Mouse (Mus musculus) stomach, postnatal 0 days (tissue): ENCODE data around the gene Aldh18a1. TPM values are rescaled to one million over a fixed set of nuclear protein-coding genes. Genes with fewer than 3 reads are reported as not detected.

Experiments
- ATAC-seq: fragments of 200-750 bp; cut with Nextera tagmentation; 2 replicates; pipeline ENCODE4 v1.8.0; 2017; ENCODE audit not compliant: low FRiP score, low TSS enrichment
- DNase-seq: peaks from one replicate; pipeline ENCODE4 v3.0.0-alpha.2; 2016; ENCODE audit warnings: low spot score
- H3K27ac ChIP-seq: fragments of 300-500 bp; sonication (generic); replicated peaks from 2 replicates; pipeline ENCODE4 v1.5.1; 2014; ENCODE audit warnings: mild to moderate bottlenecking, control low read depth
- H3K27me3 ChIP-seq: fragments of 300-500 bp; sonication (generic); 2 replicates; pipeline ENCODE4 v1.6.1; 2014; ENCODE audit warnings: low read length; ENCODE audit not compliant: control insufficient read depth, insufficient read depth
- H3K36me3 ChIP-seq: fragments of 300-500 bp; sonication (generic); 2 replicates; pipeline ENCODE4 v1.6.1; 2014; ENCODE audit warnings: low read length, mixed read lengths; ENCODE audit not compliant: control insufficient read depth, insufficient read depth
- H3K4me1 ChIP-seq: fragments of 300-500 bp; sonication (generic); replicated peaks from 2 replicates; pipeline ENCODE4 v1.6.1; 2014; ENCODE audit warnings: antibody characterized with exemption; ENCODE audit not compliant: control insufficient read depth, insufficient read depth
- H3K4me2 ChIP-seq: fragments of 300-500 bp; sonication (generic); replicated peaks from 2 replicates; pipeline ENCODE4 v1.6.1; 2014; ENCODE audit warnings: low read depth, mild to moderate bottlenecking, control low read depth, moderate library complexity
- H3K4me3 ChIP-seq: fragments of 300-500 bp; sonication (generic); 2 replicates; pipeline ENCODE4 v1.5.1; 2014; ENCODE audit warnings: low read depth, low read length, control low read depth
- H3K9ac ChIP-seq: fragments of 300-500 bp; sonication (generic); 2 replicates; pipeline ENCODE4 v1.6.1; 2014; ENCODE audit warnings: mild to moderate bottlenecking, low read length, control low read depth, mixed read lengths
- H3K9me3 ChIP-seq: fragments of 300-500 bp; sonication (generic); 2 replicates; pipeline ENCODE4 v1.6.1; 2016; ENCODE audit warnings: low read length; ENCODE audit not compliant: control insufficient read depth
- CTCF ChIP-seq: IDR thresholded peaks from 2 replicates; pipeline ENCODE4 v1.5.1; 2016; ENCODE audit warnings: antibody characterized with exemption, low read depth, mild to moderate bottlenecking, moderate library complexity
- EP300 ChIP-seq: optimal IDR thresholded peaks from 2 replicates; pipeline ENCODE3; 2016; ENCODE audit warnings: antibody characterized with exemption
- WGBS: fragments of 180-500 bp; shearing (Covaris S2); extraction: QIAGEN DNeasy Blood & Tissue Kit; methylation state at CpG from one replicate; pipeline ENCODE4 v1.1.7; 2014; 5-methylcytosine and 5-hydroxymethylcytosine counted together
- polyA plus RNA-seq: library from polyadenylated mRNA; unstranded; fragments of >200 nt; fragmentation: Nextera tagmentation; extraction: Ambion mirVana; gene quantifications from 2 replicates; pipeline ENCODE4 v1.2.1, GENCODE M21; 2015

Aldh18a1 gene
- polyA plus RNA-seq = 39.1 and 43.0 TPM in 2 replicates

DNA sequence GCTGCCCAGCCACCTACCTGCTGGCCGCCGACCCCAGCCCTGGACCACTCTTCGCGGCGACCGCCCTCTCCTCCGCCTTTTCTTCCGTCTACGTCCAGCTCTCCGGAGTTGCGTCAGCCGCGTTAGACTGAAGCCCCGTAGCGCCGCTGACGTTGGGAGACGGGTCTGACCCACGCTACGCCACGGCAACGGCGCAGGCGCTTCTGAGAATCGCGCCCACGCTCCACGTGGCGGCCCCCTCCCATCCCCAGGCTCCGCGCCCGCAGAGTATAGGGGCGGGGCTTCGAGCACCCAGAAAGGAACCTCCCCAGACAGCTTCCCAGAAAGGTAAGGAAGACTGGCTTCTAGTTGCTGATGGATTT lies at the start of gene Aldh18a1:
TSS of gene Aldh18a1 (minus strand) at position 171 of the 362 bp plus-strand sequence.
- Histone ChIP-seq H3K4me1 (no peaks in the 10 kb centered on the region; the same call in 1 of the 2 replicates), H3K27me3 (no peaks in the 10 kb centered on the region), H3K27ac (peak within 1 kb of the TSS; percentile 61), H3K4me2 (peak within 1 kb of the TSS; percentile 81), H3K9ac (peak within 1 kb of the TSS; percentile 73), H3K36me3 (no peaks in the 10 kb centered on the region), H3K9me3 (no peaks in the 10 kb centered on the region), H3K4me3 (peak within 1 kb of the TSS; percentile 78)
- WGBS = under 1% methylated on average over 30 of the region's 34 CpGs
- peak; percentile 96 for DNase-seq
- TF ChIP-seq EP300 (no peak), CTCF (peak; percentile 33; the same call in 1 of the 2 replicates)
- peak; percentile 96 for ATAC-seq

GRCm38 (mm10) chr19:40637601-40638000 lies 49.3 kb upstream of the Aldh18a1 start:
- WGBS = 80% methylated on average over 7 of the region's 7 CpGs
- no peaks in the 10 kb centered on the region for H3K36me3 ChIP-seq
- TF ChIP-seq EP300 (no peak), CTCF (no peak)
- DNase-seq = no peak
- no peak for ATAC-seq
- H3K27me3 ChIP-seq = no peaks in the 10 kb centered on the region
- H3K9ac ChIP-seq = no peak overlapping the region
- no peak overlapping the region for H3K4me2 ChIP-seq
- no peaks in the 10 kb centered on the region for H3K4me1 ChIP-seq
- H3K27ac ChIP-seq = peak overlapping the region; percentile 40; the same call in 1 of the 2 replicates
- no peak overlapping the region for H3K4me3 ChIP-seq
- H3K9me3 ChIP-seq = no peaks in the 10 kb centered on the region

DNA sequence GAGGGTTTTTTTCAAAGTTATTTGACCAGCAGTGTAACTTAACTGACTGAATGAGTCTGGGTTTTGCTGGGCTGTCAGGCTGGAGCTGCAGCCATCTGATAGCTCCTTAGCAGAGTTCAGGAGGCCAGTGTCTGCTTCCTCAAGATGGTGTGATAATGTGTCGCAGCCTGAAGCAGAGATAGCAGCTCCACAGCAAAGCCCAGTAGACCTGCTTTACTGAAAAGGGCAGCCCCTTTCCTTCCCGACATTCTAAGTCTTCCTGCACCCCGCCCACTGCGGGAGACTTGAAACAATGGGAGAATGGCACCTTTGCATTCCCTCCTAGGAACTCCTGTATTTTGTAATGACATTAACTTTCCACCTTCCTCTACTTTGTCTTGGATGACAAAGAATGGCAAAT lies 48.8 kb upstream of the Aldh18a1 start:
- TF ChIP-seq EP300 (no peak), CTCF (no peak)
- 28% methylated on average over 4 of the region's 4 CpGs for WGBS
- Histone ChIP-seq H3K4me1 (no peaks in the 10 kb centered on the region), H3K9ac (no peak overlapping the region), H3K27ac (0 out of 2 replicates have a peak overlapping the region, but pooled peaks have one; percentile 2), H3K9me3 (no peaks in the 10 kb centered on the region), H3K27me3 (no peaks in the 10 kb centered on the region), H3K4me3 (no peak overlapping the region), H3K36me3 (no peaks in the 10 kb centered on the region), H3K4me2 (no peak overlapping the region)
- no peak for ATAC-seq
- no peak for DNase-seq

- Histone ChIP-seq H3K9me3 (no peaks in the 10 kb centered on the region), H3K4me3 (no peak overlapping the region), H3K36me3 (no peaks in the 10 kb centered on the region), H3K4me2 (no peak overlapping the region), H3K27ac (no peak overlapping the region), H3K9ac (no peak overlapping the region), H3K4me1 (no peaks in the 10 kb centered on the region), H3K27me3 (no peaks in the 10 kb centered on the region)
- 83% methylated on average over 1 of the region's 1 CpGs for WGBS
- no peak for TF ChIP-seq EP300
- TF ChIP-seq CTCF = peak; percentile 44
- ATAC-seq (no peak), DNase-seq (no peak)
Observed at GRCm38 (mm10) chr19:40633144-40633543, 44.9 kb upstream of the Aldh18a1 start.

GRCm38 (mm10) chr19:40632668-40633067 lies 44.4 kb upstream of the Aldh18a1 start:
- no peaks in the 10 kb centered on the region for H3K9me3 ChIP-seq
- ATAC-seq = no peak
- WGBS = 74% methylated on average over 5 of the region's 5 CpGs
- no peaks in the 10 kb centered on the region for H3K4me1 ChIP-seq
- DNase-seq = no peak
- no peak overlapping the region for H3K4me3 ChIP-seq
- H3K27me3 ChIP-seq = no peaks in the 10 kb centered on the region
- no peak overlapping the region for H3K27ac ChIP-seq
- no peak overlapping the region for H3K4me2 ChIP-seq
- no peak overlapping the region for H3K9ac ChIP-seq
- TF ChIP-seq EP300 = no peak
- no peak for TF ChIP-seq CTCF
- no peaks in the 10 kb centered on the region for H3K36me3 ChIP-seq

DNA sequence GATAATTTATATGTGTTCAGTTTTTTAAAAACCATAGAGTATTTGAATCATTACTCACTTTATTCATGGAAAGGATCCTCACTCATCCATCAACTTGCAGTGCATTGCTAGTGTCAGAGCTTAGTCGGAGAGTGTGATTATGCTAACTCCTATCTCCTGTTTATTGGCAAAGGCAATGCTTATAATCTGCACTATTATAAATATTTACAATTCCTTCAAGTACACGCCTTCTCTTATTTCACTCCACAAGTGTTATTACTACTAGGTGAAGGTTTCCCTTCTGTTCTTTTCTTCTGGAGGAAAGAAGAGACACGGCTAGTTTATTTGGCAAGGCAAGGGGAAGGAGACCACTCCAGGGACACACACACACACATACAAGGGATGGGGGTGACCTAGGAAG lies 43.9 kb upstream of the Aldh18a1 start:
- ATAC-seq = no peak
- no peak for DNase-seq
- Histone ChIP-seq H3K9me3 (no peaks in the 10 kb centered on the region), H3K27ac (no peak overlapping the region), H3K27me3 (no peaks in the 10 kb centered on the region), H3K36me3 (no peaks in the 10 kb centered on the region), H3K4me3 (no peak overlapping the region), H3K4me1 (no peaks in the 10 kb centered on the region), H3K4me2 (no peak overlapping the region), H3K9ac (no peak overlapping the region)
- TF ChIP-seq CTCF = no peak
- no peak for TF ChIP-seq EP300
- WGBS = 13% methylated on average over 3 of the region's 3 CpGs
